Mouse (Mus musculus) liver, embryonic 14.5 days (tissue): ENCODE data around the gene Tec. TPM values are rescaled to one million over a fixed set of nuclear protein-coding genes. Genes with fewer than 3 reads are reported as not detected.

Source experiments
- ATAC-seq: fragments of 200-750 bp; cut with Nextera tagmentation; 2 replicates; pipeline ENCODE4 v1.8.0; 2017; ENCODE audit warnings: moderate number of reproducible peaks, mild to moderate bottlenecking, moderate library complexity; ENCODE audit not compliant: insufficient read depth
- DNase-seq, 3 experiments: peaks; one replicate each; pipeline ENCODE4 v3.0.0-alpha.2; 2012 to 2013; ENCODE audit warnings: low read depth in 3 of 3, low spot score in 3 of 3
- H3K27ac ChIP-seq: fragments of 300-500 bp; sonication (generic); 2 replicates; pipeline ENCODE4 v1.5.1; 2014; ENCODE audit warnings: moderate library complexity, mild to moderate bottlenecking, control low read depth, inconsistent platforms
- H3K27me3 ChIP-seq: fragments of 300-500 bp; sonication (generic); 2 replicates; pipeline ENCODE4 v1.6.1; 2014; ENCODE audit warnings: mild to moderate bottlenecking, low read length, moderate library complexity; ENCODE audit not compliant: control insufficient read depth, insufficient read depth
- H3K36me3 ChIP-seq: fragments of 300-500 bp; sonication (generic); replicated peaks from 2 replicates; pipeline ENCODE4 v1.6.1; 2014; ENCODE audit warnings: low read depth; ENCODE audit not compliant: control insufficient read depth, insufficient read depth
- H3K4me1 ChIP-seq, 2 experiments: fragments of 200-500 bp in 1 of 2; fragments of 300-500 bp in 1 of 2; sonication (generic) in 1 of 2; replicated peaks; 2 replicates each; pipeline ENCODE4 v1.6.1; 2012 to 2014; ENCODE audit warnings: antibody characterized with exemption in 1 of 2, inconsistent platforms in 1 of 2, low read length in 1 of 2; ENCODE audit not compliant: control insufficient read depth in 2 of 2, insufficient read depth in 2 of 2
- H3K4me2 ChIP-seq: fragments of 300-500 bp; sonication (generic); 2 replicates; pipeline ENCODE4 v1.6.1; 2014; ENCODE audit warnings: low read depth, mild to moderate bottlenecking, control low read depth, moderate library complexity
- H3K4me3 ChIP-seq, 2 experiments: fragments of 200-500 bp in 1 of 2; fragments of 300-500 bp in 1 of 2; sonication (generic) in 1 of 2; 2 replicates each; pipeline ENCODE4 v1.5.1; 2012 to 2014; ENCODE audit warnings: low read depth in 2 of 2, low read length in 2 of 2, mild to moderate bottlenecking in 2 of 2, control low read depth in 1 of 2, inconsistent platforms in 1 of 2, moderate library complexity in 1 of 2; ENCODE audit not compliant: insufficient read depth in 1 of 2
- H3K9ac ChIP-seq: fragments of 300-500 bp; sonication (generic); replicated peaks from 2 replicates; pipeline ENCODE4 v1.6.1; 2014; ENCODE audit warnings: mild to moderate bottlenecking, control low read depth, moderate library complexity
- H3K9me3 ChIP-seq: fragments of 300-500 bp; sonication (generic); 2 replicates; pipeline ENCODE4 v1.6.1; 2016; ENCODE audit warnings: low read length, mixed read lengths; ENCODE audit not compliant: control insufficient read depth
- CTCF ChIP-seq: IDR thresholded peaks from 2 replicates; pipeline ENCODE4 v1.5.1; 2016; ENCODE audit warnings: antibody characterized with exemption, low read depth, control low read depth
- EP300 ChIP-seq: IDR thresholded peaks from 2 replicates; pipeline ENCODE4 v1.6.1; 2016; ENCODE audit warnings: antibody characterized with exemption, low read depth
- WGBS: fragments of 180-500 bp; shearing (Covaris S2); extraction: QIAGEN DNeasy Blood & Tissue Kit; methylation state at CpG from one replicate; pipeline ENCODE4 v1.1.7; 2014; ENCODE audit not compliant: insufficient replicate concordance; 5-methylcytosine and 5-hydroxymethylcytosine counted together
- polyA plus RNA-seq, 2 experiments: library from polyadenylated mRNA; depleted of rRNA in 1 of 2; stranded (reverse) in 1 of 2; unstranded in 1 of 2; fragments of >200 nt; fragmentation: Nextera tagmentation in 1 of 2; extraction: Ambion mirVana in 1 of 2; gene quantifications; 2 replicates each; pipeline versions ENCODE4 v1.2.1 to v1.2.3; 2012 to 2014

Gene Tec
- polyA plus RNA-seq, 2 experiments = 1.9 to 3.3 TPM

DNA sequence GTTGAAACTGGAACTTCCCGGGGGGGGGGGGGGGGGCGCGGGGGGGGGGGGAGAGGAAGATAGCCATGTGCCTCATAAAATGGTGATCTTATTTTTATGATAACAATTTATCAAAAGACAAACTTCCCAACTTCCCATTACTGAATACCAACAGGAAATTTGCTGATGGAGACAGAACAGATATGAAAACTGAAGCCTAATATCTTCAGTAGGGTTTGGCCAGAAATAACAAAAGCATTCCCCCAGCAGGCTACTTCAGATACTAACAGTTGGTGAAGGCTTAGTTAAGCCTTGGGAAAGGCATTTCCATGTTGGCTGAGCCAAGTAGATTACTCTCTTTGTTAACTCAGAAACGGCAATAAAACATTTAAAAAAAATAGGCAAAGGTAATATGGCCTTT, 21.6 kb downstream of the Tec start:
- peaks cover 6 to 39% of the 10 kb centered on the region in 2 experiments for H3K4me1 ChIP-seq
- DNase-seq = no peak
- 33% methylated on average over 1 of the region's 4 CpGs for WGBS
- no peak overlapping the region for H3K9ac ChIP-seq
- H3K9me3 ChIP-seq = no peaks in the 10 kb centered on the region
- no peak overlapping the region for H3K4me3 ChIP-seq
- no peak overlapping the region for H3K27ac ChIP-seq
- TF ChIP-seq EP300 (no peak), CTCF (no peak)
- no peak overlapping the region for H3K4me2 ChIP-seq
- ATAC-seq = no peak
- no peaks in the 10 kb centered on the region for H3K27me3 ChIP-seq
- H3K36me3 ChIP-seq = no peaks in the 10 kb centered on the region

DNA sequence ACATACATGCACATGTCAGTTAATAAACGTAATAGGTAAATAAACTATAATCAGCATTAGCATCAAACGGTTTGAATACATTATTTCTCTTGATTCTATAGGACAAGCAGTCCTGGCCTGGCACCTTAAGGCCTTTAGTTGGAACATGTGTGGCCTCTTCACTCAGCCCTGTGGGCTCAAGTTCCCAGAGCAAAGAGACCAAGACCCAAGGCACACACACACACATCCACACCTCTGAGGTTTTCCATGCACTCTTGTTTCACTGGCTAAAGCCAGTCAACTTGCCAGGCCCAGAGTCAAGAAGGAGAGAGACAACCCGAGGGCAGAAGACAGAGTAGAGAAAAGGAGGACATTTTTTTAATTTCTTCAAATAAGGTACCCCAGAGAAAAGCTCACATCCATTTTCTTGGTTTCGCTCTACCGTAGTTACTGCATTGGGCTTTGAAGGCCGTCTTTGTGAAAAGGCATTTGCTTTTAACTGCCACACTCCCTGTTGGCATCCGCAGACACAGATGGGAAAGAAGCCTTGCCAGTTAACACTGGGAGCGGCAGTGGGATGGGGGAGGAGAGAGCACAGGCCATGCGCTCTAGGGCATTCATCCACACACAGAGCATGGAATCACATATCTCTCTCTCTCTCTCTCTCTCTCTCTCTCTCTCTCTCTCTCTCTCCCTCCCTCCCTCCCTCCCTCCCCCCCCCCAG, 22.2 kb downstream of the Tec start:
- ATAC-seq (no peak), DNase-seq (no peak)
- Histone ChIP-seq H3K9ac (no peak overlapping the region), H3K4me1 (peaks cover 2 to 32% of the 10 kb centered on the region in 2 experiments; a peak in 3 of 4 replicates), H3K36me3 (no peaks in the 10 kb centered on the region), H3K27me3 (no peaks in the 10 kb centered on the region), H3K9me3 (no peaks in the 10 kb centered on the region), H3K4me2 (no peak overlapping the region), H3K27ac (no peak overlapping the region), H3K4me3 (no peak overlapping the region)
- WGBS = 74% methylated on average over 9 of the region's 9 CpGs
- TF ChIP-seq EP300 = no peak
- no peak for TF ChIP-seq CTCF

DNA sequence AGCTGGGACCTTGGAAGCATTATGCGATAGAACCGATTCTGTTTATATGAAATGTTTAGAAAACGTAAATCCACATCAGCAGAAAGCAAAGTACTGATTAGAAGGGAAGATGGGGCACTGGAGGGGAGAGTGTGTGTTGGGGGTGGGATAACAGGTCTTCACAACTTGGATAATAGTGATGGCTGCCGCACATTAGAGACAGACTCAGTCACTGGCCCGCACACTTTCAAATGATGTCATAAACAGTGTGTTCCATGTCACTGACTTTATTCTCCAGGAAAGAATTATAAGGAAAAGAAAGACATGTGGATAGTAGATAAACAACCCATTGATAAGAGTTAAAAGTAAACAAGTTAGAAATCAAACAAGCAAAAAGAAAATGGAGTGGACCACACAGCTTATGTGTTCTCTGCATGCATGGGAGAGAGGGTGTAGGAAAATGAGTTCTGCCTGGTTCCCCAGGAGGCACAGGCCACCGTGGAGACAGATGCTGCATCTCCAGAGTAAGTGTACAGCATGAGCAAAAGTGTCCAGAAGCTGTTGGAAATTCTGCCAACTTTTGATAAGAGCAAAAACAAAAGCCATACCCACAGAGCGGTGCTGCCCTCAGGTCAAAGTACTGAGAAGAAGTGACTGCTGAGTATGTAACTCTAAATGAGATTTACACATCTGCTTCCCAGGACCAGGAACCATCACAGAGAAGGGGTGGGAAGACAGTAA, 23.3 kb downstream of the Tec start:
- H3K27ac ChIP-seq = no peak overlapping the region
- ATAC-seq (no peak), DNase-seq (no peak)
- WGBS = 58% methylated on average over 7 of the region's 7 CpGs
- H3K9me3 ChIP-seq = no peaks in the 10 kb centered on the region
- H3K36me3 ChIP-seq = no peaks in the 10 kb centered on the region
- no peak overlapping the region for H3K9ac ChIP-seq
- no peak for TF ChIP-seq EP300
- no peak for TF ChIP-seq CTCF
- H3K27me3 ChIP-seq = no peaks in the 10 kb centered on the region
- H3K4me3 ChIP-seq = no peak overlapping the region
- H3K4me2 ChIP-seq = no peak overlapping the region
- H3K4me1 ChIP-seq = peaks cover 0 to 24% of the 10 kb centered on the region in 2 experiments; a peak in 2 of 4 replicates

DNA sequence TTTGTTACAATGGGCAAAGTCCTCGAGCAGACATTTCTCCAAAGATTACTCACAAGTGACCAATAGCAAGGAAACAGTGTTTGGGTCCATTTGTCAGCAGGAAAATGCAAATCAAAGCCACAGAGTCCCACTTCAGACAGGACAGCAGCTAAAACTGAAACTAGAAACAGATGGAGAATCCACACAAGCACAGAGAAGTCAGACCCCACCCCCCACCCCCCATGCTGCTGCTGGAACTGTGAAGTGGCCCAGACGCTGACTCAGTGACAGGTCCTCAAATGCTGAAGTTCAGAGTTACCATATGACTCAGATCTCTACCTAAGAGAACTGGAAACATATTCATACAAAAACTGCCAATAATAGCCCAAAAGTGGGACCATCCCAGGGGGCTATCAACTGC, 24.0 kb downstream of the Tec start:
- ATAC-seq = no peak
- Histone ChIP-seq H3K4me3 (no peak overlapping the region), H3K27me3 (no peaks in the 10 kb centered on the region), H3K4me1 (peaks cover 0 to 18% of the 10 kb centered on the region in 2 experiments; a peak in 2 of 4 replicates), H3K9ac (no peak overlapping the region), H3K36me3 (no peaks in the 10 kb centered on the region), H3K9me3 (no peaks in the 10 kb centered on the region), H3K4me2 (no peak overlapping the region), H3K27ac (no peak overlapping the region)
- WGBS = 30% methylated on average over 2 of the region's 2 CpGs
- TF ChIP-seq EP300 (no peak), CTCF (no peak)
- no peak for DNase-seq

DNA sequence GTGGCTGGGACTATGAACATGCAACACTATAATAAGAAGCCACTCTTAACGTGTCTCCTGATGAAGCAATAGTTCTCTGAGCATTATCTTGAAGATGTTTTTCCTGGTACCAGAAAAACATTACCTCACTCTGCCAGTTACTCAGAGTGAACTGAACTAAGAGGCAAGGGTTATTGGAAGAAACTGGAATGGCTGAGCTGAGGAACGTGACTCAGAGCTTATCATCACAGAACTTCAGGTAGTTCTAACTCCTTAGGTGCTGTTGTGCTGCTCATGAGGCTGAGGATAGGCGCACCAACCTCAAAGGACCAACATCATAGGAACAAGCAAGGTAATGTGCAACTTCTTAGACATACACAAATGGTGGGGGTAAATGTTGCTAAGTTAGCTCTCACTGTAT, 28.6 kb downstream of the Tec start:
- WGBS = 53% methylated on average over 3 of the region's 3 CpGs

More for the DNA sequence above, 28.6 kb downstream of the Tec start:
- no peaks in the 10 kb centered on the region for H3K27me3 ChIP-seq
- no peak overlapping the region for H3K4me2 ChIP-seq
- no peaks in the 10 kb centered on the region for H3K36me3 ChIP-seq
- H3K4me1 ChIP-seq = peaks cover 0 to 7% of the 10 kb centered on the region in 2 experiments; a peak in 2 of 4 replicates
- no peaks in the 10 kb centered on the region for H3K9me3 ChIP-seq
- no peak overlapping the region for H3K27ac ChIP-seq
- ATAC-seq (no peak), DNase-seq (no peak)
- H3K9ac ChIP-seq = no peak overlapping the region
- H3K4me3 ChIP-seq = no peak overlapping the region
- TF ChIP-seq EP300 = no peak
- no peak for TF ChIP-seq CTCF
